Mouse (Mus musculus) cerebellum, postnatal 36 days (tissue): ENCODE measurements at regions not wholly inside any gene's neighbourhood (a gene's known extent, or its start where the extent isn't known, plus 50 kb on each side); places are given as distances from the start of the nearest gene placed in this dataset.
A peak's percentile ranks its signal among the peaks of the same experiment; 100 is the strongest.

Experiments used
- DNase-seq, 2 experiments: peaks; one replicate each; pipeline ENCODE4 v3.0.0; 2021 to 2022; ENCODE audit warnings: mixed read lengths in 2 of 2

- DNase-seq = no peak
Measured at GRCm38 (mm10) chr1:137852262-137852661, 323.2 kb downstream of the Ptprc start.

- peak; percentile 43 to 63 for DNase-seq
Measured at GRCm38 (mm10) chr1:137847311-137847923, 328.1 kb downstream of the Ptprc start.

GRCm38 (mm10) chr1:137846857-137847256 is 328.7 kb downstream of the Ptprc start:
- peak in 1 of 2 experiments; percentile 12 for DNase-seq

- DNase-seq = peak; percentile 18 to 21
Measured at GRCm38 (mm10) chr1:137840531-137840930, 335.0 kb downstream of the Ptprc start.

GRCm38 (mm10) chr1:137839703-137840102 is 335.8 kb downstream of the Ptprc start:
- DNase-seq = no peak

- no peak for DNase-seq
Measured at GRCm38 (mm10) chr1:137839263-137839662, 336.2 kb downstream of the Ptprc start.

GRCm38 (mm10) chr1:137838357-137838756 is 337.2 kb downstream of the Ptprc start:
- no peak for DNase-seq

- DNase-seq = no peak
Measured at GRCm38 (mm10) chr1:137833535-137833934, 342.0 kb downstream of the Ptprc start.

- DNase-seq = no peak
Measured at GRCm38 (mm10) chr1:137831284-137831683, 344.2 kb downstream of the Ptprc start.

GRCm38 (mm10) chr1:137827379-137827778 is 348.1 kb downstream of the Ptprc start:
- no peak for DNase-seq

GRCm38 (mm10) chr1:137815401-137815888 is 360.1 kb downstream of the Ptprc start:
- no peak for DNase-seq

GRCm38 (mm10) chr1:137814556-137814955 is 361.0 kb downstream of the Ptprc start:
- DNase-seq = no peak

GRCm38 (mm10) chr1:137813716-137814115 is 361.8 kb downstream of the Ptprc start:
- no peak for DNase-seq

GRCm38 (mm10) chr1:137811981-137812380 is 363.5 kb downstream of the Ptprc start:
- DNase-seq = no peak

- no peak for DNase-seq
Measured at GRCm38 (mm10) chr1:137806742-137807141, 368.8 kb downstream of the Ptprc start.

- DNase-seq = no peak
Measured at GRCm38 (mm10) chr1:137806252-137806651, 369.3 kb downstream of the Ptprc start.

GRCm38 (mm10) chr1:137802119-137802518 is 373.4 kb downstream of the Ptprc start:
- no peak for DNase-seq

- no peak for DNase-seq
Measured at GRCm38 (mm10) chr1:137800752-137801151, 374.8 kb downstream of the Ptprc start.

GRCm38 (mm10) chr1:137788789-137789188 is 386.7 kb downstream of the Ptprc start:
- no peak for DNase-seq

- no peak for DNase-seq
Measured at GRCm38 (mm10) chr1:137786653-137787052, 388.9 kb downstream of the Ptprc start.

- no peak for DNase-seq
Measured at GRCm38 (mm10) chr1:137774586-137774985, 400.9 kb downstream of the Ptprc start.

GRCm38 (mm10) chr1:137760797-137761196 is 414.7 kb downstream of the Ptprc start:
- DNase-seq = no peak

GRCm38 (mm10) chr1:137751446-137751961 is 424.0 kb downstream of the Ptprc start:
- DNase-seq = no peak

GRCm38 (mm10) chr1:137750894-137751293 is 424.6 kb downstream of the Ptprc start:
- DNase-seq = no peak

GRCm38 (mm10) chr1:137746129-137746528 is 429.4 kb downstream of the Ptprc start:
- DNase-seq = no peak
